Mouse (Mus musculus) embryonic facial prominence, embryonic 11.5 days (tissue): Measurements from ENCODE around the gene Fmnl2. TPM values are rescaled to one million over a fixed set of nuclear protein-coding genes. Genes with fewer than 3 reads are reported as not detected.

Experiments
- ATAC-seq: fragments of 200-750 bp; cut with Nextera tagmentation; replicated peaks from 2 replicates; pipeline ENCODE4 v1.8.0; 2017; ENCODE audit warnings: low read depth; ENCODE audit not compliant: insufficient number of reproducible peaks, low FRiP score, low TSS enrichment
- DNase-seq: peaks from one replicate; pipeline ENCODE4 v3.0.0-alpha.2; 2015; ENCODE audit warnings: low spot score
- H3K27ac ChIP-seq: fragments of 300-500 bp; sonication (generic); replicated peaks from 2 replicates; pipeline ENCODE4 v1.5.1; 2014; ENCODE audit warnings: mild to moderate bottlenecking, low read depth, low read length, control low read depth
- H3K27me3 ChIP-seq: fragments of 300-500 bp; sonication (generic); 2 replicates; pipeline ENCODE4 v1.6.1; 2014; ENCODE audit warnings: mild to moderate bottlenecking, low read length, moderate library complexity, mixed read lengths; ENCODE audit not compliant: control insufficient read depth, insufficient read depth
- H3K36me3 ChIP-seq: fragments of 300-500 bp; sonication (generic); replicated peaks from 2 replicates; pipeline ENCODE4 v1.6.1; 2014; ENCODE audit warnings: low read depth, mild to moderate bottlenecking, low read length, moderate library complexity, mixed read lengths; ENCODE audit not compliant: control insufficient read depth, insufficient read depth
- H3K4me1 ChIP-seq: fragments of 300-500 bp; sonication (generic); 2 replicates; pipeline ENCODE4 v1.6.1; 2014; ENCODE audit warnings: low read length, mixed read lengths; ENCODE audit not compliant: control insufficient read depth, insufficient read depth
- H3K4me2 ChIP-seq: fragments of 300-500 bp; sonication (generic); 2 replicates; pipeline ENCODE4 v1.6.1; 2014; ENCODE audit warnings: low read depth, mild to moderate bottlenecking, control low read depth, low read length, moderate library complexity
- H3K4me3 ChIP-seq: fragments of 300-500 bp; sonication (generic); 2 replicates; pipeline ENCODE4 v1.5.1; 2014; ENCODE audit warnings: low read depth, low read length, control low read depth
- H3K9ac ChIP-seq: fragments of 300-500 bp; sonication (generic); replicated peaks from 2 replicates; pipeline ENCODE4 v1.6.1; 2014; ENCODE audit warnings: mild to moderate bottlenecking, control low read depth, low read length
- H3K9me3 ChIP-seq: fragments of 300-500 bp; sonication (generic); replicated peaks from 2 replicates; pipeline ENCODE4 v1.6.1; 2016; ENCODE audit warnings: mild to moderate bottlenecking, low read length, inconsistent platforms, mixed read lengths; ENCODE audit not compliant: control insufficient read depth
- WGBS: fragments of 180-500 bp; shearing (Covaris S2); extraction: QIAGEN DNeasy Blood & Tissue Kit; methylation state at CpG from one replicate; pipeline ENCODE4 v1.1.7; 2014; 5-methylcytosine and 5-hydroxymethylcytosine counted together
- polyA plus RNA-seq: library from polyadenylated mRNA; unstranded; fragments of >200 nt; fragmentation: Nextera tagmentation; extraction: Ambion mirVana; gene quantifications from 2 replicates; pipeline ENCODE4 v1.2.1, GENCODE M21; 2014

Fmnl2 gene
- polyA plus RNA-seq, 1 experiment from 2014 or later: 10.8 TPM

DNA sequence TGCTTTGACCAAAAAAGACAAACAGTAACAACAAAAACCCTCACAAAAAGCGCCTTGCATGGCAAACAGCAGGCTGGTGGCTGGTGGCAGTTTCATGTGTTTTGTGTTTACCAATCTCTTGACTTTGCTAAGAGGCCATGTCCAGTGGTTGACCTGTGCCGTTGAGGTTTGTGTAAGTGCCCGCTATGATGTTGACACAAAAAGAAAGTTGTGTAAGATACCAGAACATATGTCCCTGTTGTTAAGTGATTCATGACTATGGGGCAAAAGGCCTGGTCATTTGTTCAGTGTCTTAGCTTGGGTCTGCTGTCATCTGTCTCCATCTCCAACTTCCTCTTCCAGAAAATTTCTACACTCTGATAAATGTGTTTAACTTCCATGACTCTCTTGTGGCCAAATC lies 67.4 kb downstream of the Fmnl2 start:
- Histone ChIP-seq H3K9ac (no peak overlapping the region), H3K4me1 (no peaks in the 10 kb centered on the region), H3K9me3 (no peaks in the 10 kb centered on the region), H3K27me3 (no peaks in the 10 kb centered on the region), H3K4me3 (no peak overlapping the region), H3K27ac (no peak overlapping the region), H3K4me2 (no peak overlapping the region), H3K36me3 (no peaks in the 10 kb centered on the region)
- no peak for ATAC-seq
- DNase-seq: no peak
- WGBS: 87% methylated on average over 3 of the region's 3 CpGs

DNA sequence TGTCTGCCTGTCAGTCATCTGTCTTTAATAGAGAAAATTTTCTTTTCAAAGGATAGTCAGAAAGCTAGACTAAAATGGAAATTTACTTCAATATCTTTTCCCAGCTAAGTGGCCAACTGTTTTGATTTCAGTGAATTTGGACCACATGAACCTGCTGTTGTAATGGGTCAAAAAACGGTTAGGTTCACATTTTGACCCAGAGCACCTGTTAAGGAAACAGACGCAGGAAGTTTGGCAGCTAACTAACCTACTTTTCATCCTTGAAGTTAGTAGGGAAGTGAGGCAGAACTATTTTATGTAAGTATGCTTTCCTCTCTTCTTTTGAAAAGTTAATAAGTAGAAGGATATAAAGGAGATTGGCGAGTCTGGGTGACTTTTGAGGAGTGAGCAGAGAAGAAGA lies 69.7 kb downstream of the Fmnl2 start:
- 44% methylated on average over 3 of the region's 3 CpGs for whole genome bisulfite sequencing
- ATAC-seq: no peak
- no peaks in the 10 kb centered on the region for H3K9me3 ChIP-seq
- no peak overlapping the region for H3K4me3 ChIP-seq
- H3K4me1 ChIP-seq: no peaks in the 10 kb centered on the region
- H3K36me3 ChIP-seq: no peaks in the 10 kb centered on the region
- no peak overlapping the region for H3K4me2 ChIP-seq
- no peak overlapping the region for H3K27ac ChIP-seq
- H3K27me3 ChIP-seq: no peaks in the 10 kb centered on the region
- no peak for DNase-seq
- no peak overlapping the region for H3K9ac ChIP-seq

DNA sequence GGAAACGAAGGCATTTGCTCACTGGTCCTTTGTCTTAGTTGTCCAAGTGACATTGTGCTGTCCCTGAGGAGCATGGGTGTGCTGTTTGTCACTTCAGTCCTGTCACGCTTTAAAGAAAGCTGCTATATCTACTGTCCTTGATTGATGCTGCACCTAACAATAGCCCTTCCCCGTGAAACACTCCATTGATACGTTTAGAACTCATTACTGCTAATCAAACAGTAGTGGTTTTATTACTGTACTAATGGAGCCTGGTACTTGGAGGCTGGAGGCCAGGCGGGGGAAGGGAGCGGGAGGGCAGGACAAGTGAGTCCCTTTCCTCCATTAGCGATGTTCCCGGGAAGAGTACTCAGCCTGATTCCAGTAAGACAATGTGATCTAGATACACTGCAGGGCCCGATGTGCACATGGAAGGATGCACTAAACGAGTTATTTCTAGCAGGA lies 70.2 kb downstream of the Fmnl2 start:
- whole genome bisulfite sequencing: 48% methylated on average over 10 of the region's 10 CpGs
- Histone ChIP-seq H3K27ac (no peak overlapping the region), H3K4me2 (no peak overlapping the region)

DNA sequence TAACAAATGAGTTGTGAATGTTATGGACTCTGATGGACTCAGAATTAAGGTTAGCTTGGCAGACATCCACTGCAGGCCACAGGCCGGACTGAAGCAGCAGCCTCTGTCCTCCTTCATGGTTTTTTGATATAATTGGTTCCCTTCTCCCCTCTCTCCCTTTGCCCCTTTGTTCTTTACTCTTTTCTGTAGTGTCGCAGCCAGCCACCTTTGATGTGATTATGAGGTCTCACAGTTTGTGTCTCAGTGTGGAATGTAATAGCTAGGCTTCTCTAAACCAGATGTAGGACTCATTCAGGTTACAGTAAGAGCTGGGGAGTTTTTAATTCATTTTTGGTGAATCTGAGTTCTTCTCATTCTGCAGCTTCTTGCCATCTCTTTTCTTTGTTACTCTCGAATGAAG lies 70.7 kb downstream of the Fmnl2 start:
- H3K9ac ChIP-seq: no peak overlapping the region
- WGBS: 53% methylated on average over 3 of the region's 3 CpGs
- ATAC-seq (no peak), DNase-seq (no peak)
- no peak overlapping the region for H3K4me2 ChIP-seq
- H3K4me3 ChIP-seq: no peak overlapping the region
- no peaks in the 10 kb centered on the region for H3K9me3 ChIP-seq
- no peaks in the 10 kb centered on the region for H3K27me3 ChIP-seq
- H3K4me1 ChIP-seq: no peaks in the 10 kb centered on the region
- H3K36me3 ChIP-seq: no peaks in the 10 kb centered on the region
- H3K27ac ChIP-seq: no peak overlapping the region

More for the DNA sequence above, 70.2 kb downstream of the Fmnl2 start:
- Histone ChIP-seq H3K27me3 (no peaks in the 10 kb centered on the region), H3K4me1 (no peaks in the 10 kb centered on the region), H3K36me3 (no peaks in the 10 kb centered on the region), H3K4me3 (no peak overlapping the region), H3K9me3 (no peaks in the 10 kb centered on the region), H3K9ac (no peak overlapping the region)
- DNase-seq (no peak), ATAC-seq (no peak)

DNA sequence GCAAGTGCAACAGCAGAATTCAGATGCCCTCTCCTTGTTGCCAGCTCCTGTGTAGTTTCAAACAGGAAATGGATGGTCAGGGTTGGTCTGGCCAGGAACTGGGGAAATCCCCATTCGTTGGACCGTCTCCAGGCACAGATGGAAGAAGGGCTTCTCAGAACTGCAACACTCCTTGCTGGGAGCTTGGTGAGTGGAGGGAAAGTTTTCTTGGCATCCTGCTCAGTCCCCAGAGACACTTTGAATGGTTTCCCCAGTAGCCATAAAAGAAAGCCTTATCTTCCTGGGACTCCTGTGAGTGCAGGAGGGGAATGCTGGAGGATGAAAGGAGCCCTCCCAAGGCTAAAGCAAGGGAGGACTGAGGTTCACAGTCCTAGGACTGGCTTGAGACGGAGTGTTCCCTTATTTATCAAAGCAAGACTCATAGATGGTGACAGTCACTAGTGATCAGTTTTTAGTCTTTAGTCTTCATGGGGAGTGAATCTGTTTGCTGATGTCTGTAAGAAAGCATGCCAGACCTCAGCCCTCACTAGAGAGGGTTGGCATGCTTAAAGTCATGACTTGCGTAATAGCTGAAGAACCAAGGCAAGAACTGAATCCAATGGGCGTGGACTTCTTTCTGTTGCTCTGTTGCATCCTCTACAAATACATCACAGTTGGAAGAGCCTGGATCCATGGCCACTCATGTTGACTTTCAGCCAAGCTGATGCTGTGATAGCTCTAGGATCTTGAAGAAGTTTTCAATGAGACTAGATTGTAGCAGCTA lies 72.6 kb downstream of the Fmnl2 start:
- 89% methylated on average over 5 of the region's 5 CpGs for whole genome bisulfite sequencing
- no peak for ATAC-seq
- no peak for DNase-seq
- Histone ChIP-seq H3K27me3 (no peaks in the 10 kb centered on the region), H3K36me3 (no peaks in the 10 kb centered on the region), H3K27ac (no peak overlapping the region), H3K9ac (no peak overlapping the region), H3K4me2 (no peak overlapping the region), H3K9me3 (no peaks in the 10 kb centered on the region), H3K4me1 (no peaks in the 10 kb centered on the region), H3K4me3 (no peak overlapping the region)

GRCm38 (mm10) chr2:52931315-52931714 lies 73.7 kb downstream of the Fmnl2 start:
- Histone ChIP-seq H3K9me3 (no peaks in the 10 kb centered on the region), H3K36me3 (no peaks in the 10 kb centered on the region), H3K9ac (no peak overlapping the region), H3K4me2 (no peak overlapping the region), H3K27me3 (no peaks in the 10 kb centered on the region), H3K4me3 (no peak overlapping the region), H3K4me1 (no peaks in the 10 kb centered on the region), H3K27ac (no peak overlapping the region)
- 69% methylated on average over 2 of the region's 2 CpGs for WGBS
- no peak for ATAC-seq
- no peak for DNase-seq

- no peaks in the 10 kb centered on the region for H3K4me1 ChIP-seq
- DNase-seq: no peak
- H3K9me3 ChIP-seq: no peaks in the 10 kb centered on the region
- 78% methylated on average over 6 of the region's 6 CpGs for WGBS
- H3K36me3 ChIP-seq: no peaks in the 10 kb centered on the region
- ATAC-seq: no peak
- H3K4me2 ChIP-seq: no peak overlapping the region
- no peaks in the 10 kb centered on the region for H3K27me3 ChIP-seq
- no peak overlapping the region for H3K9ac ChIP-seq
- no peak overlapping the region for H3K4me3 ChIP-seq
- H3K27ac ChIP-seq: no peak overlapping the region
These were observed 78.2 kb downstream of the Fmnl2 start for GRCm38 (mm10) chr2:52935906-52936305.

DNA sequence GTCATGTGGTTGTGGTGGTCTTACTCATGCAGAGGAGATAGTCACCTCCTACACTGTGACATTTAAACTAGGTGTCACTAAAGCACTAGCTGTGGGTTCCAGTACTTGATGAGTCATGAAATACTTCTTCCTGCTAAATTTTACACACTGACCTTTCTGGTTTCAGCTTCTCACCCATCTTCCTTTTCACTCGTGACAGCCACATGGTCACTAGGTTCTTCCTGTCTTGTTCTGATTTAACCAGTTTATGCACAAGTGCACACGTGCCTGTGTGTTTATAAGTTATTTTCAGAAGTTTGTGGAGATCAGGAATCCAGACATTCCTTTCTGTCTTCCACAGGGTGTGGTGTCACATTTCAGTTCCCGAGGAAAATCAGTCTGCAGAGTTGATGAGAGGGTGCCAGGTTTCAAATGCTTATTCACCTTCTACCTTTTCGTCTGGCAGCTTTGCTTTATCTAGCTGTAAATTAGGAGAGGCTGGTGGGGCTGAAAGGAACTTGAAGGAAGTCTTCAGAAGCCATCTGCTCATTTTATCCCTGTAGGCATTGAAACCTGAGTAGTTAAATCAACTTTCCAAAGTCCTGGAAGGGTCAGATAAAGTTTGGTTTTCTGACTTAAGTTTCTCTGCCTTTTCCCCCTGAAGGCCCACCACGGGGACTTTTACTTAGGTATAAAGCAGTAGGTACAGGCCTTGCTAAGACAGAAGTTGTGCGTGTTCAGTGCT lies 80.9 kb downstream of the Fmnl2 start:
- Histone ChIP-seq H3K4me1 (no peaks in the 10 kb centered on the region), H3K4me3 (no peak overlapping the region), H3K9ac (no peak overlapping the region), H3K9me3 (no peaks in the 10 kb centered on the region), H3K36me3 (no peaks in the 10 kb centered on the region), H3K4me2 (no peak overlapping the region), H3K27ac (no peak overlapping the region), H3K27me3 (no peaks in the 10 kb centered on the region)
- DNase-seq (peak; percentile 67), ATAC-seq (0 out of 2 replicates have a peak, but pooled peaks have one; percentile 7)
- 13% methylated on average over 6 of the region's 6 CpGs for WGBS
